Mouse (Mus musculus): Measurements from ENCODE around the gene Zfp335. TPM values are rescaled to one million over a fixed set of nuclear protein-coding genes. Genes with fewer than 3 reads are reported as not detected.
A peak's percentile ranks its signal among the peaks of the same experiment; 100 is the strongest.
"Not testable (repeated sequence)": the region's sequence is repeated elsewhere in the genome, so short reads cannot be mapped to it uniquely, and the experiment has no call there.

Zfp335 gene
- total and polyA plus RNA-seq, 2 experiments from 2014 or later = 9.0 to 28.3 TPM

- Histone ChIP-seq H3K4me1 (ENCODE audit: insufficient read depth, low read length) (no peaks in the 10 kb centered on the region), H3K36me3 (ENCODE audit: insufficient read depth, low read length) (no peaks in the 10 kb centered on the region), H3K27ac (no peak overlapping the region), H3K9ac (replicated peaks; ENCODE audit: low read length) (no peak overlapping the region), H3K4me3 (ENCODE audit: low read length) (no peak overlapping the region), H3K4me2 (ENCODE audit: low read depth, low read length) (no peak overlapping the region), H3K9me3 (ENCODE audit: low read length) (no peaks in the 10 kb centered on the region), H3K27me3 (ENCODE audit: insufficient read depth, low read length) (no peaks in the 10 kb centered on the region)
- no peak for DNase-seq (ENCODE audit: low spot score)
- 58% methylated on average over 6 of the region's 6 CpGs for WGBS
- no peak for ATAC-seq
- TF ChIP-seq CTCF (IDR thresholded peaks at IDR 0.05; ENCODE audit: low read depth) = 0 out of 2 replicates have a peak, but pooled peaks have one; percentile 2
Measured at GRCm38 (mm10) chr2:164871602-164872303, 39.8 kb downstream of the Zfp335 start.

GRCm38 (mm10) chr2:164868491-164868890, 43.1 kb downstream of the Zfp335 start:
- H3K27me3 ChIP-seq (ENCODE audit: insufficient read depth, low read length) = no peaks in the 10 kb centered on the region
- H3K4me1 ChIP-seq (ENCODE audit: insufficient read depth, low read length) = no peaks in the 10 kb centered on the region
- H3K9me3 ChIP-seq (ENCODE audit: low read length) = no peaks in the 10 kb centered on the region
- no peak overlapping the region for H3K9ac ChIP-seq (replicated peaks; ENCODE audit: low read length)
- no peak for TF ChIP-seq CTCF (IDR thresholded peaks at IDR 0.05; ENCODE audit: low read depth)
- H3K4me2 ChIP-seq (ENCODE audit: low read depth, low read length) = no peak overlapping the region
- ATAC-seq (no peak), DNase-seq (ENCODE audit: low spot score) (no peak)
- H3K4me3 ChIP-seq (ENCODE audit: low read length) = no peak overlapping the region
- H3K27ac ChIP-seq = no peak overlapping the region
- WGBS = 82% methylated on average over 7 of the region's 7 CpGs
- H3K36me3 ChIP-seq (ENCODE audit: insufficient read depth, low read length) = no peaks in the 10 kb centered on the region

GRCm38 (mm10) chr2:164867566-164867965, 44.0 kb downstream of the Zfp335 start:
- Histone ChIP-seq H3K9ac (replicated peaks; ENCODE audit: low read length) (no peak overlapping the region), H3K4me3 (ENCODE audit: low read length) (no peak overlapping the region), H3K27ac (0 out of 2 replicates have a peak overlapping the region, but pooled peaks have one; percentile 2), H3K36me3 (ENCODE audit: insufficient read depth, low read length) (no peaks in the 10 kb centered on the region), H3K4me1 (ENCODE audit: insufficient read depth, low read length) (no peaks in the 10 kb centered on the region), H3K4me2 (ENCODE audit: low read depth, low read length) (no peak overlapping the region), H3K27me3 (ENCODE audit: insufficient read depth, low read length) (no peaks in the 10 kb centered on the region), H3K9me3 (ENCODE audit: low read length) (no peaks in the 10 kb centered on the region)
- 91% methylated on average over 7 of the region's 7 CpGs for WGBS
- ATAC-seq (no peak), DNase-seq (ENCODE audit: low spot score) (no peak)
- peak; percentile 53 for TF ChIP-seq CTCF (IDR thresholded peaks at IDR 0.05; ENCODE audit: low read depth)

- H3K27ac ChIP-seq = 0 out of 2 replicates have a peak overlapping the region, but pooled peaks have one; percentile 2
- ATAC-seq (no peak; the same call in 1 of the 2 replicates), DNase-seq (ENCODE audit: low spot score) (no peak)
- no peaks in the 10 kb centered on the region for H3K27me3 ChIP-seq (ENCODE audit: insufficient read depth, low read length)
- no peak overlapping the region for H3K4me3 ChIP-seq (ENCODE audit: low read length)
- no peak overlapping the region for H3K4me2 ChIP-seq (ENCODE audit: low read depth, low read length)
- no peaks in the 10 kb centered on the region for H3K4me1 ChIP-seq (ENCODE audit: insufficient read depth, low read length)
- TF ChIP-seq CTCF (IDR thresholded peaks at IDR 0.05; ENCODE audit: low read depth) = no peak
- H3K9ac ChIP-seq (replicated peaks; ENCODE audit: low read length) = no peak overlapping the region
- H3K36me3 ChIP-seq (ENCODE audit: insufficient read depth, low read length) = no peaks in the 10 kb centered on the region
- WGBS = 55% methylated on average over 16 of the region's 16 CpGs
- H3K9me3 ChIP-seq (ENCODE audit: low read length) = no peaks in the 10 kb centered on the region
Measured at GRCm38 (mm10) chr2:164866741-164867551, 44.6 kb downstream of the Zfp335 start.

- no peaks in the 10 kb centered on the region for H3K36me3 ChIP-seq (ENCODE audit: insufficient read depth, low read length)
- H3K27ac ChIP-seq = no peak overlapping the region
- H3K9me3 ChIP-seq (ENCODE audit: low read length) = no peaks in the 10 kb centered on the region
- ATAC-seq (no peak), DNase-seq (ENCODE audit: low spot score) (no peak)
- no peak for TF ChIP-seq CTCF (IDR thresholded peaks at IDR 0.05; ENCODE audit: low read depth)
- H3K4me3 ChIP-seq (ENCODE audit: low read length) = no peak overlapping the region
- H3K27me3 ChIP-seq (ENCODE audit: insufficient read depth, low read length) = no peaks in the 10 kb centered on the region
- no peak overlapping the region for H3K4me2 ChIP-seq (ENCODE audit: low read depth, low read length)
- H3K4me1 ChIP-seq (ENCODE audit: insufficient read depth, low read length) = peaks cover 7% of the 10 kb centered on the region; the same call in 1 of the 2 replicates
- 84% methylated on average over 4 of the region's 4 CpGs for WGBS
- H3K9ac ChIP-seq (replicated peaks; ENCODE audit: low read length) = no peak overlapping the region
Measured at GRCm38 (mm10) chr2:164864593-164864992, 47.0 kb downstream of the Zfp335 start.

- not testable (repeated sequence) for H3K36me3 ChIP-seq (ENCODE audit: insufficient read depth, low read length); DNase-seq (ENCODE audit: low spot score); H3K4me1 ChIP-seq (ENCODE audit: insufficient read depth, low read length); H3K27ac ChIP-seq; H3K27me3 ChIP-seq (ENCODE audit: insufficient read depth, low read length); ATAC-seq; H3K4me3 ChIP-seq (ENCODE audit: low read length); H3K9ac ChIP-seq (replicated peaks; ENCODE audit: low read length); H3K9me3 ChIP-seq (ENCODE audit: low read length); H3K4me2 ChIP-seq (ENCODE audit: low read depth, low read length)
- 92% methylated on average over 7 of the region's 9 CpGs for WGBS
Measured at GRCm38 (mm10) chr2:164863411-164863810, 48.1 kb downstream of the Zfp335 start.
